ENCODE assay signal across 10 mouse cellular contexts in the genomic region with DNA sequence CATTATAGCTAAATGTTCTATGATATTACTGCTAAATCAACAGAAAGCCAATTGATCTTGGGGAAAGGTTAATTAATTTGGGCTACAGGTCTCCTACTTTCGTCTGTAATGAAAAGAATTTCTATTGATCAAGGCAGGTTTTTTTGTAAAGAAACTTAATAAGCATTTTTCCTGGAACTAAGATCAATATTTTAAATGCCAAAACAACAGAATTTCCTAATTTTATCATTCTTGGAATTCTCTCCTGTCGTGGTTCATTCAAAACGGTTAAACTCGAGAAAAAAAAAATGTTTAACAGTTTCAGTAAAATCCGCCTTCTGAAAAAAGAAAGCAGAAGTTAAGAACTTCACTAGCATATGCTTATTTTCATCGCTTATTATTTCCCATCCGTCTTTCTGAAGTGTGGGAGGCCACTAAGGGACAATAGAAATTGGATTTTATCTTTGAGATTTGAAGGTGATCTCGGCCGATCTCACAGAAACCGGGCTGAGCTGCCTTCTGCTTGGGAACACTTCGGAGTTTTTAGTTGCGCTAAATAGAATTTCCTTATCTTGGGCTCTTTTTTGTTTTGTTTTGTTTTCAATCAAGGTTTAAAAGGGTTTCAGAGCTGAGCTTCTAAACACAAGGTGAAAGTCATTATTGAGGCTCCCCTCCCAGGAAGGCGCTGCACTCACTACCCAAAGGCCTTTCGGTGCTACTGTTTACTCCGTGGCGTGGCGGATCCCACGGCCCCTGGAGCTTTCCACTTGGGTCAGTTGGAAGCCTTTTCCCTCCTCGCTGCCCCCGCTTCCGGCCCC. TPM values are rescaled to one million over a fixed set of nuclear protein-coding genes. Genes with fewer than 3 reads are reported as not detected.
DNase-seq lines count a peak whose midpoint lies in the region; ATAC-seq lines count a peak whose summit lies in the region.
"Had no signal": no experiment of that assay in that cellular context is flagged by ENCODE, and none has a peak within 500 bp of the region (broad histone marks: within the 10 kb centered on the region; RNA-seq: fewer than 3 reads in every experiment).

No protein-coding gene starts in this region.

- H3K4me2 ChIP-seq in heart, embryonic 15.5 days: peak overlapping the region; percentile 52
- peak overlapping the region; percentile 68 for H3K4me2 ChIP-seq in intestine, embryonic 15.5 days (replicated peaks)
- peak overlapping the region; percentile 41 for H3K4me2 ChIP-seq in midbrain, embryonic 15.5 days

- H3K27ac ChIP-seq in heart, embryonic 15.5 days: no peak overlapping the region
- peak overlapping the region; percentile 62; the same call in 1 of the 2 replicates for H3K27ac ChIP-seq in intestine, embryonic 15.5 days
- H3K27ac ChIP-seq in midbrain, embryonic 15.5 days: no peak overlapping the region

- DNase-seq in heart, adult 9 months (ENCODE audit: low spot score in 2 of 2): no peak
- peak; percentile 45 for DNase-seq in embryo, embryonic 11 days
- DNase-seq in thymus, postnatal 4 days: no peak
- no peak for DNase-seq in spleen, adult 18-20 months
- DNase-seq: thymus, postnatal 25 days had no signal

- 2% methylated on average over 21 of the region's 21 CpGs for WGBS in heart, embryonic 15.5 days
- under 1% methylated on average over 21 of the region's 21 CpGs for WGBS in intestine, embryonic 15.5 days
- 2% methylated on average over 21 of the region's 21 CpGs for WGBS in midbrain, embryonic 15.5 days

- peaks cover 92% of the 10 kb centered on the region for H3K27me3 ChIP-seq in heart, embryonic 15.5 days
- H3K27me3 ChIP-seq in intestine, embryonic 15.5 days (replicated peaks): peaks cover 55% of the 10 kb centered on the region
- peaks cover 81% of the 10 kb centered on the region for H3K27me3 ChIP-seq in midbrain, embryonic 15.5 days (replicated peaks)

- H3K4me1 ChIP-seq in heart, embryonic 15.5 days (replicated peaks): peaks cover 23% of the 10 kb centered on the region
- peaks cover 11% of the 10 kb centered on the region for H3K4me1 ChIP-seq in intestine, embryonic 15.5 days (replicated peaks)
- peaks cover 18% of the 10 kb centered on the region for H3K4me1 ChIP-seq in midbrain, embryonic 15.5 days

- ATAC-seq in heart, embryonic 15.5 days (replicated peaks; ENCODE audit: insufficient number of reproducible peaks, insufficient read depth, low FRiP score, low read depth): no peak
- ATAC-seq in intestine, embryonic 15.5 days: no peak
- no peak for ATAC-seq in midbrain, embryonic 15.5 days (replicated peaks)
- no peak for ATAC-seq in activated CD4-positive, CD25-positive, alpha-beta regulatory T cell, adult 4 months

- peak overlapping the region; percentile 35 for H3K4me3 ChIP-seq in heart, embryonic 15.5 days
- H3K4me3 ChIP-seq in intestine, embryonic 15.5 days (replicated peaks): peak overlapping the region; percentile 36
- H3K4me3 ChIP-seq in midbrain, embryonic 15.5 days: no peak overlapping the region

- H3K36me3 ChIP-seq in heart, embryonic 15.5 days: no peaks in the 10 kb centered on the region
- H3K36me3 ChIP-seq in intestine, embryonic 15.5 days: no peaks in the 10 kb centered on the region
- no peaks in the 10 kb centered on the region for H3K36me3 ChIP-seq in midbrain, embryonic 15.5 days (replicated peaks)

- no peaks in the 10 kb centered on the region for H3K9me3 ChIP-seq in heart, embryonic 15.5 days (replicated peaks)
- no peaks in the 10 kb centered on the region for H3K9me3 ChIP-seq in intestine, embryonic 15.5 days
- no peaks in the 10 kb centered on the region for H3K9me3 ChIP-seq in midbrain, embryonic 15.5 days

- H3K9ac ChIP-seq in heart, embryonic 15.5 days: no peak overlapping the region
- H3K9ac ChIP-seq in intestine, embryonic 15.5 days: peak overlapping the region; percentile 40; the same call in 1 of the 2 replicates
- no peak overlapping the region for H3K9ac ChIP-seq in midbrain, embryonic 15.5 days

RNA-seq across cellular contexts. Expression of a gene that starts 8.7 kb away (rescaled TPM):
- polyA plus RNA-seq in heart, embryonic 15.5 days (2015; fragmentation: Nextera tagmentation; extraction: Ambion mirVana): 0.57 and 2.7 TPM in 2 replicates
- 6.4 and 8.9 TPM in 2 replicates for polyA plus RNA-seq in intestine, embryonic 15.5 days (2015; fragmentation: Nextera tagmentation; extraction: Ambion mirVana)
- polyA plus RNA-seq in midbrain, embryonic 15.5 days (2015; fragmentation: Nextera tagmentation; extraction: Ambion mirVana): 4.2 and 4.3 TPM in 2 replicates
- not detected for polyA plus RNA-seq in activated CD4-positive, CD25-positive, alpha-beta regulatory T cell, adult 4 months (2017; shearing (Covaris generic))
- polyA plus RNA-seq: cortical plate, adult 2 months had no signal

RNA-seq across cellular contexts. Expression of a gene that starts 25.9 kb away (rescaled TPM):
- 0.42 and 0.96 TPM in 2 replicates for polyA plus RNA-seq in heart, embryonic 15.5 days (2015; fragmentation: Nextera tagmentation; extraction: Ambion mirVana)
- polyA plus RNA-seq in intestine, embryonic 15.5 days (2015; fragmentation: Nextera tagmentation; extraction: Ambion mirVana): 0.71 and 0.92 TPM in 2 replicates
- polyA plus RNA-seq in midbrain, embryonic 15.5 days (2015; fragmentation: Nextera tagmentation; extraction: Ambion mirVana): 0.97 and 1.6 TPM in 2 replicates
- under 1 TPM in 1 of 2 experiments, not detected in 1; 0.09 TPM for polyA plus RNA-seq in activated CD4-positive, CD25-positive, alpha-beta regulatory T cell, adult 4 months (2017; shearing (Covaris generic))
